Mouse (Mus musculus) gastrocnemius, postnatal 14 days (tissue): ENCODE measurements around the gene Magi3. TPM values are rescaled to one million over a fixed set of nuclear protein-coding genes. Genes with fewer than 3 reads are reported as not detected.

Source experiments
- DNase-seq: peaks from one replicate; pipeline ENCODE4 v3.0.0; 2021; ENCODE audit warnings: mixed read lengths
- intact Hi-C: fragments of 180-260 bp; cut with DNase I; formaldehyde crosslinking; loops from one replicate; pipeline ENCODE4 v1.15.1; 2025; ENCODE audit warnings: low total_unique reads
- total RNA-seq, 2 experiments: library from RNA; stranded (reverse); gene quantifications; 2 replicates each; pipeline ENCODE4 v1.2.3; 2021

Magi3 gene
- total RNA-seq, 2 experiments from 2014 or later = 5.5 to 6.1 TPM

DNA sequence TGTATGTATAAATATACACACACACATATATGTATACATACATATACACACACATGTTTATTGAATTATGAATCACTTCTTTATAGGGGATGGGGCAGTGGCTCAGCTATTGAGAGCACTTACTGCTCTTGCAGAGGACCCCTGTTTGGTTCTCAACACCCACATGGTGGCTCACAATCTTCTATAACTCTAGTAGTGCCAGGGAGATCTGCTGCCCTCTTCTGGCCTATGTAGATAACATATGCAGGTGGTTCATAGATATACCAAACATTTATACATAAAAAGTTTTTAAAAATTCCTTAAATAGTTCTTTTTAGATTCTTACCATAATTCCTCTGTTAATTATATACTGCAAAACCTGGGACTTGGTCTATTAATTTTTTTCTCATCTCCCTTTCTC, 141.4 kb downstream of the Magi3 start:
- intact Hi-C loops = no loop called here
- no peak for DNase-seq

DNA sequence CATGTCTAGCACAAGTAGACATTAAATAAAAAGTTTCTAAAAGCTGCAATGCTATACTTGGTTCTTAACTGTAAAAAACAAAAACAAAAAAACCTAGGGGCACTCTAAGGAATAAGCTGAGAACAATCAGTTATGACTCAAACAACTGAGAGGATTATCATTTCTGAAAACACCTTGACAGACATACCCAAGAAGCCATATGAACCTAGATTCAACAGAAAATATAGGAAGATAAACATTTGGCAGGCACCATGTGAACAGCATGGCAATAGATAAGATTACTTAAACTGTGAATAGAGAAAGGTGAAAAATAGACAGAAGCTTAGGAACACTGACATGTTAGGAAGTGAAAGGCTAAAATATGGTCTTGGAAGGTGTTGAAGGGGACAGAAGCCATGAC, 150.8 kb downstream of the Magi3 start:
- no peak for DNase-seq
- intact Hi-C loops = no loop called here

DNA sequence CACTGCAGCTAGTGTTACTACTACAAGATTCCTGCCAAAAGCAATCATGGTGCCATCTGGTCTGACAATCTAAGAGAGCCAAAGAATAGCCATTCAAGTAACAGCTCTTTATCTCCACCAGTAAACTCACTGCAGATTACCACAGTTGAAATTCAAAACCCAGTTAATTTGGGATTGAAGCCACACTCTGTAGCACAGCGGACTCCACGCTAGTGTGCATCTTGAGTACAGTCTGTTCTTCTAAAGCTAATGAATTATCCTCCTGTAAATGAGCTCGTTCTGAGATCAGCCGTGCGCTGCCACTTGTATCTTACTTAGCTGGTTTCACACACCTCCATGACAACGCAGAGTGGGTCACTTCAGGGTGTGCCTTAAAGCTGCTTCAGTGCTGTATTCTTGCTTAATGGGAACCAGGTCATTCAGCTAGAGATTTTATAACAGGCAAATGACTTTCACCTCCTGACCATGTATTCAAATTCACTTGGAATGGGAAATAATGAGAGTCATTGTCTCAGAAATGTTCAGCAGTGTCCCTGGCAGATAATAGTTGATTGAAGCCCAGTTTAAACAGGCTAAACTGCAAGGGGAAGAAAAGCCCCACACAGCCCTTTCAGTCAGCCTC, 161.1 kb downstream of the Magi3 start:
- intact Hi-C loops = no loop called here
- no peak for DNase-seq

DNA sequence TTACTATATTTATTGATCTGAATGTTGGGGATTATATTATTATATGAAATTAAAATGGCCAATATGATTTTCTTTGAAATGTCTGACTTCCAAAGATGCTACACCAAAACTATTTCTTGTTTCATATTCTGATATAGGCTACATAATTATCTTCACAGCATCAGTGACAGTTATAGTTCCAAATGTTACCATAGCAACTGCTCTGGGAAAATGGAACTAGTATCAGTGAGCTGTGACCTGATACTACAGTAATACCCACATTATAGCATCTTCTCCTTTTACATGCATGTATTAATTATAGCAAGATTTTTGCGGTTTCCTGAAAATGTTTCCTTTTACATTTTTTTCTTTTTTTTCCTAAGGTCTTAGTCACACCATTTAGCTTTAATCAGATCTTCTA, 187.4 kb downstream of the Magi3 start:
- intact Hi-C loops = no loop called here
- no peak for DNase-seq

DNA sequence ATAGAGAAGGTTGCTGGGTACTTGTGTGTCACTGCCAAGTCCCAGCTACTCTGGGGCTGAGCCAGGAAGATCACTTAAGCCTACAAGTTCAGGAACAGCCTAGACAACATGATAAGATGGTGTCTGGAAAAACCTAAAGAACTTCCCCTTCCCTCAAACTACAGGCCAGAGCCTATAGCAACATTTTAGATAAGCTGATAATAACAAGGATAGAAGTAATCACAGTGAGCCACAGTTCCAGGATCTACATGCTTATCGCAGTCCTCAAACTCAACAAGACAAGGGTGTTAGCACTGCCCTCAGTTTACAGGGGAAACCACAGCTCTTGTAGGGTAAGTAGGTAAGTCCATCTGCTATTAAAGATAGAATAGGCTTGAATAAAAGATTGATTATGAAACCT, 188.1 kb downstream of the Magi3 start:
- intact Hi-C loops = no loop called here
- no peak for DNase-seq

DNA sequence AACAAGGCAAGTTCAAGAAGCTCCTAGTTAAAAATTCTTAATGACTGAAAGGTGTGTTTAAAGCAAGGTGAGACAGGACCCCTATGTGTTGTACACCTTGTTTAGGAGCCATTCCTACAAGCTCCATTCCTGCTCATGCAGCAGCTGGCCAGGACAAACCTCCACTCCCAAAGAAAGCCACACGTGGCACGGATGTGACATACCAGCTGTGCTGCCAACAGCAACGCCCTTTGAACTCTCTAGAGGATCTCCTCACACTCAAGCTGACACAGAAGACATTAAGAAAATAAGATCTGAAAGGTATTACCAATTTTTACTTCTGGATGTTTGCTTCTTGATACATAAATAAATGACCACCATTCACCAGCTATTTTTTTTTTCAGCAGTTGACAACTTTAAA, 193.2 kb downstream of the Magi3 start:
- DNase-seq = no peak
- intact Hi-C loops = no loop called here

DNA sequence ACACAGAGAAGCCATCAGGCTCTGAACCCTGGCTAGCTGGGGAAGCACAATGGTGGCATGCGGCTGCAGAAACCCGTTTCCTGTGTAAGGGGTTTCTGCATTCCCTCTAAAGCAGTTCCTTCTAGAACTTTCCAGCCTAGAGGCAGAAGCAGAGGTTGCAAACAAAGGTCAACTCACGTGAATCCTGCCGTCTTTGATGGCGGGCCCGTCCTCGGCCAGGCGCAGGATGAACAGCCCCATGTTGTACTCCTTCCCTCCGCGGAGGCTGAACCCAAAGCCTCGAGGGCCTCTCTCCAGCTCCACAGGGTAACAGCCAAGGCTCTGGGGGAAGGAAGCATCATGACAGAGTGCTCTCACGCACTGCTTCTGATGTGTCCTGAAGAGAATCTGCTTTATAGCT, 200.1 kb downstream of the Magi3 start:
- intact Hi-C loops = loop anchor here (5.0 kb wide), 1 partner anchor 417 kb away; no protein-coding TSS in a partner anchor
- no peak for DNase-seq

DNA sequence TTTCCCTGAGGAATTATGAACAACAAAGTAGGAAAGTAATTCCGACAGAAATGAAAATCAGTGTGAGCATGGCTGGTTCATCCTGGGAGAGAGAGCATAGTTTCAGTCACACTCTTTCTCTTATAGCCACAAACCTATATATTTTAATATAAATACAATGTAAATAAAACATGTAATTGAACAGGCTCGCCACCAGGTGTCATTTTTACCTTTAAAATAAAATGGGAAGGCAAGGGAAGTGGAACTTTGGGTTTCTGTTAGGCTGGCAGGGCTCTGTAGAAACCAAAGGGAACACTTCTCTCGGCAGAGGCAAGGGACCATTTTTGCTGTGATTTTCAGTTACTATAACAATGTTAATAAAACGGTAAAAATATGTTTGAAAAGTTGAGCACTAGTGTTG, 200.7 kb downstream of the Magi3 start:
- no peak for DNase-seq

DNA sequence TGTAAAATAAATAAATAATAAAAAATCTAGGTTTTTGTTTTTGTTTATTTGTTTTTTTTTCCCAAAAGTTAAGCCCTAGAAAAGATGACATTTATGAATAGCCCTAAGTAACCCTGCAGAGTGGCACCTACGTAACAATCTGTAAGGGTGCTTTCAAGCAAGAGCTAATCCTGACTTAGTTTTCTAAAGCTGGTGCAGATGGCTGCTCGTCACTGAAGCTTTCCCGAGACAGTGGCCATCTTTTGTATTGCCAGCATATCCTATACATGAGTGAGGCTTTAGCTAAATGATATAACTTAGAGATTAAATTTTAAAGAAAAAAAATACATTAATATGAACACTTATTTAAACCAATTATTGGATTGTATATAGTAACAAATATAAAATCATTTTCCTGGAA, 202.2 kb downstream of the Magi3 start:
- no peak for DNase-seq
- intact Hi-C loops = no loop called here

More for the DNA sequence above, 200.7 kb downstream of the Magi3 start:
- intact Hi-C loops = no loop called here

DNA sequence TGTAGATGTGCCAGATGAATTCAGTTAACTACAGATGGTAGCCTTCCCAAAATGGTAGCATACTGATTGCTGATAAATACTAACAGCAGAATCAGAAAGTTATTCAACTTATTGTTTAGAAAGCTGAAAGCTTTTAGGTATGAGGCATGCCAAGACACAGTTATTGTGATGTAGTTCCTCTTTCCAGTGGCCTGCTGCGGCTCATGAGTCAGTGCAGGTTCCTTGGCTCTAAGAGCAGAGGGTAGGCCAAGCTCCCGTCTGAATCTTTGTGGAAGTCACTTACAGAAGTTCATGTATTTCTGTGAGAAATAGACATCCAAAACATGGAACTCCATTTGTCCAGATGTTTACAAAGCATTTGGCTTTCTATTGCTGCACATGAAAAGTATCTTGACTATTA, 208.2 kb downstream of the Magi3 start:
- intact Hi-C loops = no loop called here

DNA sequence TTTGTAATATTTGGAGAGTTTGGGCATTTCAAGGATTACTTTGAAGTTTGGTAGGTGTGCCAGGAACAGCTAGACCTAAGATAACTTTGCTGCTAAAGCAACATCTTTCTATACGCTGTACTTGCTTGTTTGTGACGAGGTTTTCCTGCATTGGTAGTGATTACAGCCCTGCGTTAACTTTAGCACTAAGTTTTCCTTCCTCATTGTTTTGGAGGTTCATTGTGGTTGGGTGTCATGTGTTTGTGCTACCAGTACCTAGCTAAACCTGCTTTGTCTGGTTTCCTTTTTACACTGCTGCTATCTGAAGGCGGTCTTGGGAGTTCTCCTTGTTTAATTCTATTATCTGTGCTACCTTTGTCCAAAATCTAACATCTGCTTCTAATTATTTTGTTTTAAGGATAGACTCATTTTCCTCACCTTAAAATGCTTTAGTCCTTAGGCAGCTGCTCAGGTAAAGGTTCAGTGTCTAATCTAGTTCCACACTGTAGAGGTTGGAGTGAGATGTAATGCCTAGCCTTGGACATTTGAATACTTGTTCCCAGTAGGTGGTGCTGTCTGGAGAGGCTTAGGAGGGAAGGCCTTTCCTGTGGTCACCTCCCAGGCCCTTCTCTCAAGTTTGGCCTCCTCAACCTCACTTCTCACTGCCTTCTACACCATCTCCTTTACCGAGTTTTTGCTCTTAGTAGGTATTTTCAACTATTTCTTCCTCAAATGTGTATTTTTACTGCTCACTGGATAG, 210.1 kb downstream of the Magi3 start:
- intact Hi-C loops = no loop called here
- no peak for DNase-seq

More for the DNA sequence above, 208.2 kb downstream of the Magi3 start:
- no peak for DNase-seq

DNA sequence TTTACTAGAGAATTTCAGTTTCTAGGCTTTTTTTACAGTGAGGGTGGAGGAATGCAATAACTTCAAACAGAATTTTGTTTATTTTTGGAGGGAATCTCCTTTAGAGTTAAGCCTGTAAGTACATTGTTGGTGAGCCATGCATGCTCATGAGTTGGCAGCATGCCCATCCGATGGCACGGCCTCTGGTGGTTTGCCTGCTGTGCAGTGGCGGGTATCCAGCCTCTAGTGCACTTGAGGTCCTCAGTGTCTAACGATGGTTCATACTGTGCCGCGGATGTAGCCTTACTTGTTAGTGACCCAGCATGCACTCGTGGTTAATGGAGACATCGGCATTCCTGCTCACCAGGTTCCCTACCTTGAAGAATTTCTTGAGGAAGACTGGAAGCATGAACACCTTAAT, 212.7 kb downstream of the Magi3 start:
- intact Hi-C loops = no loop called here

DNA sequence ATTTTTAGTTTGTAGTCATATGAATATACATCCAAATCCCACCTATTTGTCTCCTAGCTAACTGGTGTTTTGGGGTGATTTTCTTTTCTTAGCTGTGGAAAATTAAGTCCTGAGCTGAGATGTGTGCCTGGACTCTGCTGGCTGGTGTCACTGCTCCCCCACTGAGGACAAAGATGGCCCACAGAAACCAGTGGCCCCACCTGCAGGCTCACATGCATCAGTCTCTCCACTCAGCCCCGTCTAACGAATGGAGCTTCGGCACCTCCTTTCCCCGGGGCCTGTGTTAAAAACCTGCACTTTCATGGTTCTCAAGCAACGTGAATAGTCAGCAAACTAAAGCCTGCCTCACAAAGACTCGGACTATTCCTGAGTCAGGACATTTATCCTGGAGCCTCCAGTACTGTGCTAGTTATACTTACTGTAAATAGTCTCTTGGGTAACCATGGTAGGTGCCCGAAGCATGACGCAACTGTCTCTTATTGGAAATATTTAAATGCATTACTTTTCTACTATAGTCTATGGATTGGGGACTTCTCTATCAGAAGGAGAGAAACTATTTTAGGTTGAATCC, 213.2 kb downstream of the Magi3 start:
- DNase-seq = no peak
- intact Hi-C loops = no loop called here

More for the DNA sequence above, 212.7 kb downstream of the Magi3 start:
- DNase-seq = no peak

DNA sequence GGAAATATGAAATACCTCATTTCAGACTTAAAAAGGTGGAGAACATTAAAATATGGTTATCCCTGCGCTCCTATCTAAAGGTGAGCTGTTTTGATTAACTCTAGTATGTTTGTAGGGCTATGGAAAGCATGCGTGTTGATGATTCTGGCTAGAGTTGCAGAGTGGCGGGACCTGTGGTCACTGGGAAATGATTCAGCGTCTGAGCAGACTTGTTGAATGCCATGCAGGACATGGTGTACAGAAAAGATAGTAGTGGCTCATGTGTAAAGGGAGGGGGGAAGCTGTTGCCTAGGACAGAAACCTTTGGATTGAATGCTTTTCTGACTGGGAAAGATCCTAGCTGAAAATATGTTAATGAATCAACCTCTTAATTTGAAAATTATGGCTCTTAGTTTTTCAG, 221.4 kb downstream of the Magi3 start:
- no peak for DNase-seq
- intact Hi-C loops = no loop called here

DNA sequence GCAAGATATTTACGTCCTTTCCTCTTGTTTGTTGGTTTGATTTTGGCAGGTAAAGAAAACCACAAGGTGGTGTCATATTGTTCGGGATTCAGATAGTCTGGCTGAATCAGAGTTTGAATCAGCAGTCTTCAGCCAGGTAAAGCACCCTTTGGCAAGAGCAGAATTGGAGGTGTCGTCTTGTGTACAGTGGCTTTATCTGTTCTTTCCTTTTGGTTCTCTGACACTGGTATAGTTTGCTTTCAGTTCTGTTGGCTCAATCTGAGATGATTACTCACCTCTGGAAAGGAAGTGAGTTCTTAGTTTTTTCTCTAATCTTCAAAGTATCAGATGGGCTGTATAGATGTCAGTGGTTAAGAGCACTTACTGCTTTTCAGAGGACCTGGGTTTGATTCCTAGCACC, 228.9 kb downstream of the Magi3 start:
- intact Hi-C loops = no loop called here
- DNase-seq = no peak

DNA sequence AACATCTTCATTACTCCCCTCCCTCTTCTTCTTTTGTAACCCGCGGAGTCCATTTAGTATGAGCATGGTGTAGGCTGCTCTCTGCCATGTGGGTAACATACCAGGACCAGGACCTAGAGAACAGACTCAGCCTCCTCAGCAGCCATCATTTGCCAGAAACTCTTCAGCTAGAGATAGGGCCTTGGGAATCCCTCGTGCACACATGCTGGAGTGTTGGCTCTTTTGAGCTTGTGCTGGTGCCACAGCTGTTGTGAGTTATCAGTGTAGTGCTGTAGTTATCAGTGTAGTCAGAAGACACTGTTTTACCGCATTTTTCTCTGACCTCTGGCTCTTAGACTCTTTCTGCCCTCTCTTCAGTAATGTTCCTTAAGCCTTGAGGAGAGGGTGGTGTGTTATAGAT, 230.8 kb downstream of the Magi3 start:
- intact Hi-C loops = no loop called here
- no peak for DNase-seq

DNA sequence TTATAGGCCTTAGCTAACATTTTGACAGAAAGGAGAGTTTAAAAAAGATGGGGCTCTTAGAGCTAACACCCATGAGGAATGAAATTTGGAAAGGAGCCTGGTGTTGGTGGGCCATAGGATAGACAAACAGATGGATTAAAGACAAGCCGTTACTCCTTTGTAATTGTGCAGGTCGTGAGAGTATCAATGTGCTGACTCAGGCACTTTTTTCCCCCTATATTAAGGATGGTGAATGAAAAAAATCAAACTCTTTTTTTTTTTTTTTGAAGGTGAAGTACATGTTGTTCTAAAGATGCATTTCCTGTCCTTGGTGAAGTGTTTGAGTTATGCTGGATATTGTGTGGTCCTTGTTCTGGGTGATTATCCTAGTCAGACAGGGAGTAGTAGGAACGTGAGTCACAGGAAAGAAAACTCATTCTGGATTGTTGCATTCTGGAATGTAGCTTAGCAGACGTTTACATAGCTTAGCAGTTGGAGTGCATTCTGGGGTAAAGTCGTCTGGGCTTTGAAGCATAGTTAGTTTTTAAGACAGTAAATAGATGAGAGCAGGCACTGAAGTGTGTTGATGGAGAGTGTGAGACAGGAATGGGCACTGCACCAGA, 232.2 kb downstream of the Magi3 start:
- no peak for DNase-seq
- intact Hi-C loops = no loop called here

DNA sequence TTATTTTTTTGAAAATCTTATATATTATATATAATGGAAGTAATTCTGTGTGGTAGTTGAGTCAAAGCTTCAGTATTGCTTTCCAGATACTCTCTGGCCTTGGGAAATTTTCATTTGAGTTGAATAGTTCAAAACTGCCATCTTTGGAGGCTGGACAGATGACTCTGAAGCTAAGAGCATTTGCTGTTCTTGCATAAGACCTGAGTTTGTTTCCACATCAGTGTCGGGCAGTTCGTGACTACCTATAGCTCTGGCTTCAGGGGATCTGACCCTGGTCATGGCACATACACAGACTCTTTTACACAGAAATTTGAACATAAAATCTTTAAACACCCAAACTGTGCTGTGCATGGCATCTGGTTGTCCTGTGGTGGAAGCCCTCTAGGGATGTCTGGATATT, 235.0 kb downstream of the Magi3 start:
- intact Hi-C loops = no loop called here

DNA sequence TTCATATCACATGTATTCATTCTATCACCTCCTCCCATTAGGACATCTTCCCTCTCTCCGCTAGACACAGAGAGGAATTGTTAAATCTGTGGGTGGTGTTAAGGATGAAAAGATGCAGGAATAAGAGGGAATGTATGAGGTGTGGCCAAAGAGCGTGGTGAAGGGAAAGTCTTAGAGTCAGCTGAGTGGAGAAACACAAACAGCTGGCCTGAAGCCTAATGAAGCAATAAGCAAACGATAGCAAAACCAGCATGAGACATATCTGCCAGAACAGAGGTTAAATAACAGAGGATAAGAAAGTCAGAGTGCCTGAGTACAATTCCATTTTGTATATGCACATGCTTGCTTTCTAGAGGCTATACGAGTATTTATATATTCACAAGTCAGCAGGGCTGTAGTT, 235.6 kb downstream of the Magi3 start:
- intact Hi-C loops = no loop called here
- no peak for DNase-seq

More for the DNA sequence above, 235.0 kb downstream of the Magi3 start:
- DNase-seq = no peak

DNA sequence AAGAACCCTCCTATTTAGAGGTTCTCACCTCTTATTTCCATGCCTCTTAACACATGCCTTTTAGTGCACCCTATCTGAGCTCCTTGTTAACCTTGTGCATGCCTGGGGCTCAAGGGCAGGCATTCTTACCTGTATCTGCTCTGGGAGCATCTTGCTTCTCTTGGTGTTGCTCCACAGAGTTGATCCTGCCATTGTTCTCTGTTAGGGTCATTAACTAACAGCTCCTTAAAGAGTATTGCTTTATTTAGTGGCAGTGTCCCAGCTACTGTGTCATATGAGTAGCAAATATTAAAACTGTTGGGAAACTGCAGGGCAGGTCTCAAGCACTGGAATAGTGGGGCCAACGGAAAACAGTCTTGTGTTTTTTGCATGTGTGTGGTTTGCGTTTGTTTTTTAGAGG, 249.0 kb downstream of the Magi3 start:
- DNase-seq = no peak
- intact Hi-C loops = no loop called here

DNA sequence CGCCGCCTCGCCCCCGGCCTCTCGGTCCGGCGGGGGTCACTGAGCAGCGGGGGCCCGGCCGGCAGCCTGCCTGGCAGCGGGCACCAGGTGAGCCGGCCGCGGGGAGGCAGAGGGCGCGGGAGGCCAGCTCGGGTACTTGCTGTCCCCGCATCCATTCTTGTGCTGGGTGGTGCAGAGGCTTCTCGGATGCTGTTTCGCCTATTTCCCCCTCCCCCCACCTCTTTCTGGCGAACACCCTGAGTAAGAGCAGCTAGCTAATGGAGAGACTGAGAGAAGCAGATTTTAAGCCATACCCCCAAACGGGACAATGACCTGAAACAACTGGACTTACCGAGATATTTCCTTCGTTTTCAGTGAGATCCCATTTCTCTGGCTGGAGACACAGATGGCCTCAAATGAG, 251.5 kb downstream of the Magi3 start:
- intact Hi-C loops = loop anchor here (10.0 kb wide), 1 partner anchor 54 kb away; the partner anchor contains the start of gene Rsbn1
- DNase-seq = no peak
